Mouse (Mus musculus) limb, embryonic 15.5 days (tissue): Measurements from ENCODE around the gene Sorcs3. TPM values are rescaled to one million over a fixed set of nuclear protein-coding genes. Genes with fewer than 3 reads are reported as not detected.

Experiments used
- ATAC-seq: fragments of 200-750 bp; cut with Nextera tagmentation; 2 replicates; pipeline ENCODE4 v1.8.0; 2017; ENCODE audit warnings: low read depth, moderate TSS enrichment; ENCODE audit not compliant: insufficient number of reproducible peaks, low FRiP score, low TSS enrichment
- H3K27ac ChIP-seq: fragments of 300-500 bp; sonication (generic); 2 replicates; pipeline ENCODE4 v1.5.1; 2015; ENCODE audit warnings: moderate library complexity, mild to moderate bottlenecking, inconsistent platforms
- H3K27me3 ChIP-seq: fragments of 300-500 bp; sonication (generic); 2 replicates; pipeline ENCODE4 v1.6.1; 2015; ENCODE audit warnings: inconsistent platforms
- H3K36me3 ChIP-seq: fragments of 300-500 bp; sonication (generic); 2 replicates; pipeline ENCODE4 v1.6.1; 2015; ENCODE audit warnings: inconsistent platforms
- H3K4me1 ChIP-seq: fragments of 300-500 bp; sonication (generic); 2 replicates; pipeline ENCODE4 v1.6.1; 2015; ENCODE audit warnings: inconsistent platforms
- H3K4me2 ChIP-seq: fragments of 300-500 bp; sonication (generic); 2 replicates; pipeline ENCODE4 v1.6.1; 2015; ENCODE audit warnings: mild to moderate bottlenecking, inconsistent platforms
- H3K4me3 ChIP-seq: fragments of 300-500 bp; sonication (generic); 2 replicates; pipeline ENCODE4 v1.5.1; 2015; ENCODE audit warnings: mild to moderate bottlenecking, inconsistent platforms
- H3K9ac ChIP-seq: fragments of 300-500 bp; sonication (generic); 2 replicates; pipeline ENCODE4 v1.6.1; 2015; ENCODE audit warnings: inconsistent platforms
- H3K9me3 ChIP-seq: fragments of 300-500 bp; sonication (generic); 2 replicates; pipeline ENCODE4 v1.6.1; 2016; ENCODE audit warnings: inconsistent platforms
- WGBS: fragments of 180-500 bp; shearing (Covaris S2); methylation state at CpG from one replicate; pipeline ENCODE4 v1.1.7; 2015; 5-methylcytosine and 5-hydroxymethylcytosine counted together
- polyA plus RNA-seq: library from polyadenylated mRNA; unstranded; fragments of >200 nt; fragmentation: Nextera tagmentation; extraction: Ambion mirVana; gene quantifications from 2 replicates; pipeline ENCODE4 v1.2.1, GENCODE M21; 2015

Sorcs3 gene
- polyA plus RNA-seq = 1.5 and 1.9 TPM in 2 replicates

DNA sequence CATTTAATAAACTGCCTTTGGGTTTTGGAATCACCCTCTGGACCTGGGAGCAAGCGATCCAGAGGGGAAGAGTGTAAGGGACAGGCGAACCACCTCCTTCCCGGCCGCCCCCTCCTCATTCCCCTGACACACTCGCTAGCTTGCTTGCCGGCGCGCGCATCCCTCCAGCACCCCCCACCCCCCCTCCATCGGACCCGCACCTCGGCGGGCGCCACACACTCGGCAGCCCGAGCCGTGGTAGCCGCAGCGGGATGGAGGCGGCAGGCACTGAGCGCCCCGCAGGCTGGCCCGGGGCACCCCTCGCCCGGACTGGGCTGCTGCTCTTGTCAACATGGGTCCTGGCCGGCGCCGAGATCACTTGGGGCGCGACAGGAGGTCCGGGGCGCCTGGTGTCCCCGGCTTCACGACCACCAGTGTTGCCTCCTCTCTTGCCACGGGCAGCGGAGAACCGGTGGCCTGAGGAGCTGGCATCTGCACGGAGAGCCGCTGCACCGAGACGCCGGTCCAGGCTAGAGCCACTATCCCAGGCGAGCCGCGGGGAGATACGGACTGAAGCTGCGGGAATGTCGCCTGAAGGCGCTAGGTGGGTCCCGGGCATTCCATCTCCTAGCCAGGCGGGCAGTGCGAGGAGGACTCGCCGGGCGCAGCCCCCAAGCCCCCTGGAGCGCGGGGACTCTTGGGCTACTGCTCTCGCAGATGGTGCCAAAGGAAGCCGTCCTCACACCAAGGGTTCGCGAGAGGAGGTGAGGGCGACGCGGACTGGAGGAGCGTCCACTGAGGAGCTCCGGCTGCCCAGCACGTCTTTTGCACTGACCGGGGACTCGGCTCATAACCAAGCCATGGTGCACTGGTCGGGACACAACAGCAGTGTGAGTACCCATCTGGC lies at the start of gene Sorcs3:
Gene Sorcs3, plus strand, starts transcription at position 97 of the 886 bp plus-strand sequence.
- Histone ChIP-seq H3K4me2 (peak within 1 kb of the TSS; percentile 98), H3K4me3 (peak within 1 kb of the TSS; percentile 52), H3K27me3 (peaks cover 44% of the 10 kb centered on the region), H3K36me3 (no peaks in the 10 kb centered on the region), H3K9ac (peak within 1 kb of the TSS; percentile 39), H3K27ac (no peak within 1 kb of the TSS), H3K4me1 (peaks cover 32% of the 10 kb centered on the region), H3K9me3 (no peaks in the 10 kb centered on the region)
- no peak for ATAC-seq
- WGBS = under 1% methylated on average over 70 of the region's 70 CpGs

DNA sequence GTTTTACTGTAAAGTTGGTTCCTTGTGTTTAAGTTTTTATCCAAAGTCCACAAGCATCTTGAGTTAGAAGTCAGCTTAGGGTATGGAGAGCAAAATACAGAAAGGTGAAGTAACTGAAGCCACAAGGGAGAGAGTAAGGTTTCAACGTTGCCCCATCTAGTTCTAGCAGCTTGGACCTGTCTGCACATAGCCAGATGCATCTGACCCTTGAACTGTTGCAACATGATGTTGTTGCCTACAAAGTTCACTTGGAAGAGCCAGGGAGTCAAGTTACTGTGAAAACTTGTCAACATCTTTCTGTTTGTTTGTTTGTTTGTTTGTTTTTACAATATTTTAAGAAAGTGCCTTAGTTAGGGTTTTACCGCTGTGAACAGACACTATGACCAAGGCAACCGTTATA lies 40.5 kb upstream of the Sorcs3 start:
- no peaks in the 10 kb centered on the region for H3K27me3 ChIP-seq
- H3K4me2 ChIP-seq = no peak overlapping the region
- ATAC-seq = no peak
- no peaks in the 10 kb centered on the region for H3K4me1 ChIP-seq
- 83% methylated on average over 3 of the region's 3 CpGs for WGBS
- H3K36me3 ChIP-seq = no peaks in the 10 kb centered on the region
- H3K4me3 ChIP-seq = no peak overlapping the region
- no peaks in the 10 kb centered on the region for H3K9me3 ChIP-seq
- no peak overlapping the region for H3K9ac ChIP-seq
- no peak overlapping the region for H3K27ac ChIP-seq

- ATAC-seq = no peak
- 50% methylated on average over 1 of the region's 1 CpGs for WGBS
- Histone ChIP-seq H3K9me3 (no peaks in the 10 kb centered on the region; the same call in 1 of the 2 replicates), H3K27me3 (no peaks in the 10 kb centered on the region), H3K36me3 (no peaks in the 10 kb centered on the region), H3K27ac (no peak overlapping the region), H3K4me1 (no peaks in the 10 kb centered on the region), H3K4me3 (no peak overlapping the region), H3K9ac (no peak overlapping the region), H3K4me2 (no peak overlapping the region)
Measured at GRCm38 (mm10) chr19:48167110-48167509, 38.7 kb upstream of the Sorcs3 start.

- Histone ChIP-seq H3K36me3 (no peaks in the 10 kb centered on the region), H3K27ac (no peak overlapping the region), H3K9me3 (no peaks in the 10 kb centered on the region; the same call in 1 of the 2 replicates), H3K4me2 (no peak overlapping the region), H3K4me3 (no peak overlapping the region), H3K9ac (no peak overlapping the region), H3K4me1 (no peaks in the 10 kb centered on the region), H3K27me3 (no peaks in the 10 kb centered on the region)
- WGBS = 42% methylated on average over 5 of the region's 5 CpGs
- ATAC-seq = no peak
Measured at GRCm38 (mm10) chr19:48168284-48168683, 37.5 kb upstream of the Sorcs3 start.

DNA sequence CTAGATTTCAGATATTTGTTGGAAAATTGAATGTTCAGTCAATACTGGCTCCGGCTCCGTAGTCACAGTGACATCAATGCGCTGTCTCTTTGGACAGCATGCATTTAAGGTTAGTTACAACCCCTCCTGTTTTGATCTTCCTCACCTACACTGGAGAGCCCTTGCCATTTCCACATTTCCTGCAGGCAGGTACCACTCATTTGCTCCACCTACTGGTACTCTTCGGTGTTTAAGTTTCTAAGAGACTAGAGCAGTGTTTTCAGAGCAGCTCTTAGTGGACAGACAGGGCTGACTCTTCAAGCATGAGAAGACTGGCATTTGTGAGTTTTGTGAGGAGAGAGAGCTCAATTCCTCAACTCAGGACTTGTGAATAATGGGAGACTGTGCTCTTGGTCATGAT lies 31.1 kb upstream of the Sorcs3 start:
- Histone ChIP-seq H3K36me3 (no peaks in the 10 kb centered on the region), H3K4me1 (no peaks in the 10 kb centered on the region), H3K27me3 (no peaks in the 10 kb centered on the region), H3K27ac (no peak overlapping the region), H3K9me3 (no peaks in the 10 kb centered on the region; the same call in 1 of the 2 replicates), H3K4me3 (no peak overlapping the region), H3K9ac (no peak overlapping the region), H3K4me2 (no peak overlapping the region)
- WGBS = 69% methylated on average over 4 of the region's 4 CpGs
- no peak for ATAC-seq

DNA sequence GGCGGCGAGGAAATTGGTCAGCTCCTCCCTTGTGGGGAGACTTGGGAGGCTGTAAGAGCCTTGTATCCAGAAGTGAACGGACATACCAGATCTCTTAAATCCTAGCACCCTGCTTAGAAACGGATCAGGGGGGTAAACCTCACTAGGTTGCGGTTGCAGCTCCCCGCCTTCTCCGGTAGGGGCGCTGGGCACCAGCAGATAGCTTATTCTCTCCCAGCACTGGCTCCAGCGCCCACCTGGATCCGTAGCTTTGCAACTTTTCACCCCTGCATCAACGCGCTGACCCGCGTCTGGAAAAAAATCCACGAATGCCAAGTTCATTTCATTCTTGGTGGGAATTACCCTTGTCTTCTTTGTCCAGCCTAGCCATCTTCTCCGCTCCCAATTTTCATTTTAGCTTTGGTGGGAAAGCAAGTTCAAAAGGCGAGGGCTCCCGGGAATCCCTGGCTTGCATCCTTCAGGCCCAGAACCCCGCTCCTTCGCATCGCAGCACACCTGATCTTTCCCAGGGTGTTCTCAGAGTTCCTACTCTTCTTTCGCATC lies 1.8 kb upstream of the Sorcs3 start:
- no peak for ATAC-seq
- Histone ChIP-seq H3K27me3 (peaks cover 40% of the 10 kb centered on the region), H3K9me3 (no peaks in the 10 kb centered on the region), H3K36me3 (no peaks in the 10 kb centered on the region), H3K4me1 (peaks cover 32% of the 10 kb centered on the region), H3K27ac (no peak overlapping the region), H3K4me3 (peak overlapping the region; percentile 52), H3K9ac (no peak overlapping the region), H3K4me2 (peak overlapping the region; percentile 98)
- 2% methylated on average over 22 of the region's 22 CpGs for WGBS

DNA sequence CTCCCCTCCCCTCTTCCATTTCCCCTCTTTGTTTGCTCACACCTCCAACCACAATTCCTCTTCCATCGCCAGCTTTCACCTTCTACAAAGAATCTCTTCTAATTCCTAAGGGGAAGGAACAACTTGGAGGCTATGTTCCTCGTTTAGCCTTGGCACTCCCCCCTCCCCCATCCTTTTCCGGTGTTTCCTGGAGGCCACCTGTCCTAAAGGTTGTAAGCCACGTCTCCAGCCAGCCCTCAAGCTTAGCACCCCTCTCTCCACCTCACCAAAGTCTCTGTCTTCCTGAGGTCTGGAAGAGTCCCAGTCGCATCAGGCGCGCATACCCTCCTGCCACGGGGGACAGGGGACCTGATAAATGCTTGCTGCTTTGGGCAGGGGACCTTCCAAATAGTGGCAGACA lies 1.3 kb upstream of the Sorcs3 start:
- peak overlapping the region; percentile 98 for H3K4me2 ChIP-seq
- WGBS = 3% methylated on average over 8 of the region's 8 CpGs
- no peak for ATAC-seq
- peaks cover 44% of the 10 kb centered on the region for H3K27me3 ChIP-seq
- H3K27ac ChIP-seq = no peak overlapping the region
- peak overlapping the region; percentile 52 for H3K4me3 ChIP-seq
- H3K4me1 ChIP-seq = peaks cover 32% of the 10 kb centered on the region
- H3K9me3 ChIP-seq = no peaks in the 10 kb centered on the region
- H3K36me3 ChIP-seq = no peaks in the 10 kb centered on the region
- no peak overlapping the region for H3K9ac ChIP-seq

GRCm38 (mm10) chr19:48204892-48205761 lies 698 bp upstream of the Sorcs3 start:
- no peaks in the 10 kb centered on the region for H3K36me3 ChIP-seq
- peaks cover 44% of the 10 kb centered on the region for H3K27me3 ChIP-seq
- peak overlapping the region; percentile 52 for H3K4me3 ChIP-seq
- no peak for ATAC-seq
- H3K9ac ChIP-seq = peak overlapping the region; percentile 33
- H3K9me3 ChIP-seq = no peaks in the 10 kb centered on the region
- peaks cover 32% of the 10 kb centered on the region for H3K4me1 ChIP-seq
- peak overlapping the region; percentile 98 for H3K4me2 ChIP-seq
- under 1% methylated on average over 52 of the region's 62 CpGs for WGBS
- no peak overlapping the region for H3K27ac ChIP-seq

- peaks cover 44% of the 10 kb centered on the region for H3K27me3 ChIP-seq
- peak overlapping the region; percentile 52 for H3K4me3 ChIP-seq
- H3K9me3 ChIP-seq = no peaks in the 10 kb centered on the region
- WGBS = 3% methylated on average over 21 of the region's 21 CpGs
- no peak overlapping the region for H3K27ac ChIP-seq
- H3K4me1 ChIP-seq = peaks cover 32% of the 10 kb centered on the region
- no peak overlapping the region for H3K9ac ChIP-seq
- H3K4me2 ChIP-seq = peak overlapping the region; percentile 98
- no peaks in the 10 kb centered on the region for H3K36me3 ChIP-seq
- no peak for ATAC-seq
Measured at GRCm38 (mm10) chr19:48206861-48207730, 1.3 kb downstream of the Sorcs3 start.

DNA sequence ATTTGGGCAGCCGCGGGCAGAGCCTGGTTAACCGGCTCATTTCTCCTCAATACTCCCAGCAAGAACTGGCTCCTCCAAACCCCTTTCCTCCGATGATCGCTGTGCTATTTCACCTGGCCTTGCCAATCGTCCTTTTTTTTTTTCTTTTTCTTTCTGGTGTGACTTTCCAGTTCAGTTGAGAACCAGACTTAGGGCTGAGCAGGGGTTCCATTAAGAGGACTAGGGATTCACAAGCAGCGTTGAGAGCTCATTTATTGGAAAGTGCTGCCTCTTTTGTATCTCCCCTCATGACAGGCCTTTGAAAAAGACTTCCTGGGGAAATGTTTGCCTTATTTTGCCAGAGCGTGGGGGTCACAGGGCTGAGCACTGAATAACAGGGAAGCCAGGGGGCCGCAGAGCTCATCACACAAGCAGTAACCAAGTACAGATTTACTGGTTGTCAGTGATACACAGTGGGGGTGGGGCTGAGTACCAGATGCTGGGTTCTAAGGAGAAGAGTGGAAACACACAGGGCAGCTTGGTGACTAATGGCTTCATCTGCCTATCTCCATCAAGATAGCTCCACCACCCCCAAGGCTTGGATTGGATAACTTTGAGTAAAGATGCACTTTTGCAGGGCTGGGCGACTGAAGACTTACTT lies 2.0 kb downstream of the Sorcs3 start:
- Histone ChIP-seq H3K4me2 (peak overlapping the region; percentile 98), H3K4me3 (peak overlapping the region; percentile 52)

DNA sequence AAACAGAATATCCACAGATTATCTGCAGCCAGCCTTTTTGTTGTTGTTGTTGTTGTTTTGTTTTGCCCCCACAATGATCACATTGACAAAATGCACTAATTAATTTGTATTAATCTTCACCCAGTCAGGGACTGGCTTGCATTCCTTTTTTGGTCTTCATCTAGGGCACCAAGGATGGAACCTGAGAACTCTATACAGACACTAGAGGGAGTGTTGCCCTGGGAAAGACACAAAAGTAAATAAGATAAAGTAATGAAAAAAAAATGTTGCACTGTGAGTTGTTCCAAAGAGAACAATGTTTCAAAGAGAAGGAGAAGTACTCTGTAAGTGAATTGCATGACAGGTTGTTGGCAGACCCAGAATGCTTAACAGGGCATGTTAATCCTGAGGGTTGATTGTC lies 9.6 kb downstream of the Sorcs3 start:
- H3K9me3 ChIP-seq = no peaks in the 10 kb centered on the region
- no peak overlapping the region for H3K27ac ChIP-seq
- H3K4me1 ChIP-seq = no peaks in the 10 kb centered on the region
- no peak overlapping the region for H3K4me2 ChIP-seq
- no peak for ATAC-seq
- H3K36me3 ChIP-seq = no peaks in the 10 kb centered on the region
- no peak overlapping the region for H3K9ac ChIP-seq
- H3K4me3 ChIP-seq = no peak overlapping the region
- H3K27me3 ChIP-seq = no peaks in the 10 kb centered on the region

More for the DNA sequence above, 2.0 kb downstream of the Sorcs3 start:
- peaks cover 32% of the 10 kb centered on the region for H3K4me1 ChIP-seq
- WGBS = 16% methylated on average over 10 of the region's 10 CpGs
- no peak overlapping the region for H3K9ac ChIP-seq
- no peak for ATAC-seq
- no peak overlapping the region for H3K27ac ChIP-seq
- H3K9me3 ChIP-seq = no peaks in the 10 kb centered on the region
- no peaks in the 10 kb centered on the region for H3K36me3 ChIP-seq
- peaks cover 44% of the 10 kb centered on the region for H3K27me3 ChIP-seq
